Mouse (Mus musculus) spleen, embryonic (tissue): ENCODE data around the gene Itgb7.

ENCODE experiments used
- CTCF ChIA-PET: fragments of 350-600 bp; sonication (Branson Sonifier 250); formaldehyde crosslinking; loops from one replicate; lab custom pipeline; 2022; lab: Charles Lee

The Itgb7 gene

DNA sequence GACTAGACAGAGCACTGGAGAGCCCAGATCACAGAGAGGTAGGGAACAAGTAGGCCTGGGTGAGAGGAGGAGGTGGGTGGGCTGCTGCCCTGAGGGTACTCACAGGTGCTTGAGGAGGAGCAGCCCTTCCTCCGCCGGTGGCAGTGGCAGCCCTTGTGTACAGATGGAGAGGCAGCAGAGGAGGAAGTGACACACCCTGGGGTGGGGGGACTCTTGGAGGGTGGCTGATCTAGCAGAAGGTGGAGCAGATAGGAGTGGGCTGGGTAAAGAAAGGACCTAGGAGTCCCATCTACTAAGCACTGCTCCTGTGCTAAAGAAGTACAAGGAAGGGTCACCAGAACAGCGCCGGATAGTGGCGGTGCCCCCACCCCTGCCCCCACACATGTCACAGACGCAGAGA is at the start of gene Itgb7:
Itgb7 (minus strand) TSS at position 197 of the 400 bp plus-strand sequence.
- CTCF ChIA-PET = no interaction called here

GRCm38 (mm10) chr15:102280623-102281022 is 48.9 kb upstream of the Itgb7 start:
- CTCF ChIA-PET = interaction anchor here (1.4 kb wide), 1 partner anchor 35 kb away, joined by 7 read pairs; no protein-coding TSS in a partner anchor

DNA sequence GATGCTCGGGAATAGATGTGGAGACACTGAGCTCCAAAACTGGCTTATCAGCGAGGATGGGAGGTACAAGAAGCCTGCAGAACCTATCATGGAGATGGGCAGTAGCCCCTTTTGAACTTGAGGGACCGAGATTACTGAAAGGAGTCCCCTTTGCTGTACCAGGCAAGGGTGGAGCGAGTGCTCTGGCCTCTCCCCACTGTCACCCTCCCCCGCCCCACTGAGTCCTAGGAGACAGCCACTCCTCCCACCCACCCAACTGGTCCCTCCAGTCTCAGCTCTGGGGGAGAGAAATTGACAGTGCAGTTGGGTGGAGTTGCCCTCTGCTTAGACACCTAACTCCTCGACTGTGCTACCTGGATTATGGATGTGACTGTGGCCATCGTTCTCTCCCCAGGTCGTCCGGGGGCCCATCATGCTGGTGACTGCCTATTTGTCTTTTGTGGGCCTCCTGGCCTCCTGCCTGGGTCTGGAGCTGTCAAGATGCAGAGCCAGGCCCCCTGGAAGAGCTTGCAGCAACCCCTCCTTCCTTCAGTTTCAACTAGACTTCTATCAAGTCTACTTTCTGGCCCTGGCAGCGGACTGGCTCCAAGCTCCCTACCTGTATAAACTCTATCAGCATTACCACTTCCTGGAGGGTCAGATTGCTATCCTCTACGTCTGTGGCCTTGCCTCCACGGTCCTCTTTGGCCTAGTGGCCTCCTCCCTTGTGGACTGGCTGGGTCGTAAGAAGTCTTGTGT is 48.2 kb upstream of the Itgb7 start:
- CTCF ChIA-PET = interaction anchor here (0.5 to 1.4 kb wide), 3 partner anchors 36 to 64 kb away, joined by 5 to 14 read pairs (median 7); no protein-coding TSS in a partner anchor

DNA sequence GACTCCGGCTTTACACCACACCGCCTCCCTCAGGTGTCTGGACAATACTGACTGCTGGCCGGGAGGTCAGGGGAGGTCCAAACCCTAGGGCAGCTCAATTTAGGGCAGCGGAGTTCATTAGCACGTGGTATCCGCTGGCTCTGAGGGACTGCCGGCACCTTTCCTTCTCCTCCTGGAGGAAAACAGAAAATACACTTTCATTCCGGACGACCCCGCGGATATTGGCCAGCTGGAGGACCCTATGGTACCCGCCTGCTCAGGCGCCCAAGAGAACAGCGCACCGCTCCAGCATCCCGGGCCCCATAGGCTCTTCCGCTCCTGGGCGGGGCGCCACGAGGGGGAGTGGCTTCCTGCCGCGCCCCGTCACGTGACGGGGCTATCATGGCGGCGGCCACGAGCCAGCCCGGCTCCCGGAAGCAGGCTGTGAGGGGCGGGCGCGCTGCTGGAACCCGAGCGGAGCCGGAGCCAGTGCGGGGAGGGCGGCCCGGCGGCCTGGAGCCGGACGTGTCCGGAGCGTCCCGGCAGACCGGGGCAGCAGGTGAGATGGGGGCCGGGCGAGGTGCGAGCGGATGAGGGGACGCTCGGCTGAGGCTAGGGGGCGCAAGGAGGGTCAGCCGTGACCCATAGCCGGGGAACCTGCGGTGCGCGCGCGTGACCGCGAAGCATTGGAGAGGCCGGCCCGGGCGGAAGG is 47.5 kb upstream of the Itgb7 start, which contains the start of gene Mfsd5:
Mfsd5 (plus strand) TSS at position 363 of the 691 bp plus-strand sequence.
- CTCF ChIA-PET = interaction anchor here (0.5 to 1.4 kb wide), 3 partner anchors 37 to 64 kb away, joined by 7 to 20 read pairs (median 14); no protein-coding TSS in a partner anchor

GRCm38 (mm10) chr15:102278726-102279091 is 47.0 kb upstream of the Itgb7 start:
- CTCF ChIA-PET = interaction anchor here (0.6 kb wide), 1 partner anchor 65 kb away, joined by 20 read pairs; no protein-coding TSS in a partner anchor

- CTCF ChIA-PET = interaction anchor here (0.7 kb wide), 1 partner anchor 257 kb away, joined by 3 read pairs; no protein-coding TSS in a partner anchor
Observed at GRCm38 (mm10) chr15:102273982-102274716, 42.4 kb upstream of the Itgb7 start.

DNA sequence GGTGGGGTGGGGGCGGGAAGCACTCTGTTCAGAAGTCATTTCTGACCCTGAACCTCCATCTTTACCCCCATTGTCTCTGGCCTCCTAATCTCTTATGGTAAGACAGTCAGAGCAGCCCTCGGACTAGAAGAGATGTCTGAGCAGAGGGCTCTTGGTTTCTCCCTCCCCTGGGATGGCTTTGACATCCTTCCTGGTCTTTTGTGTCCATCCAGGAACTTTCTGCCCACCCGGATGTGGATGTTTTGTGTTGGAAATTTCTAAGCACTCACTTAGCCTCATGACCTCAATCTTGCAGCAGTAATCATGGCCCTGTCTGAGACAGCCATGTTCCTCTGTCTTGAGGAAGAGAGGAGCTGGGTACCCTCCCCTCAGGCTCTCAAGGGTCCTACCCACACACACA is 39.7 kb upstream of the Itgb7 start:
- CTCF ChIA-PET = no interaction called here

GRCm38 (mm10) chr15:102270274-102270960 is 38.7 kb upstream of the Itgb7 start, which contains the start of gene Gm9918:
Gene Gm9918 (plus strand): TSS chr15:102270563.
- CTCF ChIA-PET = interaction anchor here (0.6 kb wide), 1 partner anchor 343 kb away, joined by 3 read pairs; no protein-coding TSS in a partner anchor

DNA sequence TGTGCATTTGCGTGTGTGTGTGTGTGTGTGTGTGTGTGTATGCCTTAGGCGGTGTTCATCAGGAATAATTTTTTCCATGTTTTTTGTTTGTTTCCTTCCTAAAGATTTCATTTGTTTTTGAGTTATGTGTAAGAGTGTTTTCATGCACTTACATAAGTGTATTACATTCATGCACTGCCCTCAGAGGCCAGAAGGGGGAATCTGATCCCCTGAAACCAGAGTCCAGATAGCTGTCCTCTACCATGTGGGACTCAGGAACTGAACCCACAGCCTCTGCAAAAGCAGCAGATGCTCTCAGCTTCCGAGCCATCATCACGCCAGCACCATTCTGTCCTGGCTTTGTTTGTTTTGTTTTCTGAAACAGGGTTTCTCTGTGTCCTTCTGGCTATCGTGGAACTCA is 33.8 kb upstream of the Itgb7 start:
- CTCF ChIA-PET = no interaction called here

- CTCF ChIA-PET = interaction anchor here (0.5 kb wide), 1 partner anchor 137 kb away, joined by 3 read pairs; no protein-coding TSS in a partner anchor
Observed at GRCm38 (mm10) chr15:102263037-102263436, 31.3 kb upstream of the Itgb7 start.

DNA sequence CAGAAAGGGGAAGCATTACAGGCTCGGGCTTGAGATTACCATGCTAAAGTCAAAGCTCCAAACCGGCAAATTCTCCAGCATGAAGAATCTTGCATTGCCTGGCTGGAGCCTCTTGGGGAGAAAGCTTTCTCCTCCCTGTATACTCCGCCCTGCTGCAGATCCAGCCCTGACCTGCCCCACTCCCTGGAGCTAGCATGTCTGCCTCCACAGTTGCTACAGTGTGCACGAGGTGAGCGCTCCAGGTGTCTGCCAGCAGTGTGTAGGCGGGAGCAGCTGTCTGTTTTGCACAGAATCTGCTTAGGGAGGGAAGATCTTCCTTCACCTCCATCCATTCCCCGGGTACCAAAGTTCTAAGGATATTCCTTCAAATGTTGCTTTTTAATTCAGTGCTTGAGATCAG is 30.8 kb upstream of the Itgb7 start:
- CTCF ChIA-PET = interaction anchor here (0.5 to 0.7 kb wide), 2 partner anchors 16 to 137 kb away, joined by 3 read pairs; no protein-coding TSS in a partner anchor

DNA sequence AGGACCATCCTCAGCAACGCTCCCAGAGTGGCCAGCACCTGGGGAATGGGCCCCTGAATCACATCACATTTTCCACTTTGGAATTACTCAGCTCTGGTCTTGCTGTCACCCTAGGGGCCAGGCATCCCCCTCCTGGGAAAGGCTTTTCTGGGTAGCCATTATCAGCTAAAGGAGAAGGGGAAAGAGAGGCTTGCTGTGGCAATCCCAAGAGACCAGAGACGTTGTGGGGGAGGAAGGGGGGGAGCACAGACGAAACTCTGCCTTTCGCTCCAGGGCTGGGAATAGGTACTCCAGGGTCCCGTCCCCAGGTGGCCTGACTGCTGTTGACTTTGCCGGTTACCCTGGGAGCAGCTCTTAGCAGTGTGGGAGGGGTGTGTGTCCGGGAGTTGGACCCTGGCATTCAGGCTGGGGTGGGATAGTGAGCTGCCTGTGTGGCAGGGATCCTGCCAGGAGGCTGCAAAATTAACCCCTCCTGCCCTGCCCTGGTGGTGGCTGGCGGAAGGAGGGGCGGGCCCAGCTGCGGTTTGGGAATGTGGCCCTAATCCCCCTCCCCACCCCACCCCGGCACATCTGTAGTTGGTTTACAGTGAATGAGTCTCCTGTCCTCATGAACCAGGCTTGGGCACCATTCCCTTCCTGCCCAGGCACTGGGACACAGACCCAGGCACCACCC is 27.0 kb upstream of the Itgb7 start:
- CTCF ChIA-PET = no interaction called here

- CTCF ChIA-PET = no interaction called here
Observed at GRCm38 (mm10) chr15:102258076-102258470, 26.3 kb upstream of the Itgb7 start.

GRCm38 (mm10) chr15:102257202-102258075 is 25.7 kb upstream of the Itgb7 start, which contains the start of gene Rarg:
Gene Rarg (minus strand): TSS chr15:102257517.
- CTCF ChIA-PET = no interaction called here

- CTCF ChIA-PET = no interaction called here
Observed at GRCm38 (mm10) chr15:102256431-102257201, 24.9 kb upstream of the Itgb7 start.

DNA sequence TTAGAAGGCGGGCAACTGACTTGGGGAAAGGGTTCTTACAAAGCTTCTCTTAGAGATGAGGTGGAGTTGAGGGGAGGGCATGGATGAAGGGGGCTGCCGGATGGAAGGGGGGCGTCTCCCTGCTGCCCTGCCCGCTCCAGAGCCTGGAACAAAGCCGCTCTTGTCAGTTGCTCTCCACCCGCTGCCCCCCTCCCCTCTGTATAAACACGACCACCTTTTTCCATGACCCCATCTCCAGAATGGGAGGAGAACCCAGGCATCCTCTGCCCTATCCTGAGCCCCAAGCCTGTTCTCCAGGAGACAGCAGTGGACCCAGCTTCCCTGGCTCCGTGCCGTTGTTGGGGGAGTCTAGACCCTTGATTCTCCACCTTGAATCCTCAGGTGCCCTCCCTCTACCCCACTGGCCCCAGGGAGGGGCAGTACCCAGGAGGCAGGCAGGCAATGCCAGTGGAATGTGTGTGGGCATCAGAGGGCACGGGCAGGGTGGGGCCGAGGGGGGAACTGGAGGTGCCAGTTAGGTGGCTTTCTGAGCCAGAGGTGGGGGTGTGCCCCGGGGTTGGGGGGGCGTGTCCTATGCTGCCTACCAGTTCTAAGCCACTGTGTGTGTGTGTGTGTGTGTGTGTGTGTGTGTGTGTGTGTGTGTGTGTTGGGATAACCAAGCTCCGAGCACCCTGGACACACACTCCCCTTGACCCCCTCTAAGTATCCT is 24.0 kb upstream of the Itgb7 start:
- CTCF ChIA-PET = no interaction called here

- CTCF ChIA-PET = interaction anchor here (0.6 kb wide), 1 partner anchor 97 kb away, joined by 3 read pairs; no protein-coding TSS in a partner anchor
Observed at GRCm38 (mm10) chr15:102250521-102250920, 18.8 kb upstream of the Itgb7 start.

- CTCF ChIA-PET = interaction anchor here (0.6 to 0.7 kb wide), 2 partner anchors 97 to 1832 kb away, joined by 3 read pairs; no protein-coding TSS in a partner anchor
Observed at GRCm38 (mm10) chr15:102249967-102250366, 18.2 kb upstream of the Itgb7 start.
